Mouse (Mus musculus): ENCODE data around the gene Armcx3. TPM values are rescaled to one million over a fixed set of nuclear protein-coding genes. Genes with fewer than 3 reads are reported as not detected.
"Not testable (repeated sequence)": the region's sequence is repeated elsewhere in the genome, so short reads cannot be mapped to it uniquely, and the experiment has no call there.

Armcx3 gene
- polyA plus RNA-seq, 1 experiment from 2014 or later: 55.2 TPM

- Histone ChIP-seq H3K4me3 (ENCODE audit: low read depth, low read length) (no peak overlapping the region), H3K27me3 (ENCODE audit: control insufficient read depth, insufficient read depth, low read length) (peaks cover 3% of the 10 kb centered on the region; the same call in 1 of the 2 replicates), H3K4me1 (ENCODE audit: control insufficient read depth, insufficient read depth, low read length) (no peaks in the 10 kb centered on the region), H3K27ac (replicated peaks; ENCODE audit: low read depth, low read length) (no peak overlapping the region), H3K9ac (ENCODE audit: low read length) (no peak overlapping the region), H3K4me2 (ENCODE audit: low read depth, severe bottlenecking) (no peak overlapping the region), H3K36me3 (ENCODE audit: control insufficient read depth, insufficient read depth, low read length) (no peaks in the 10 kb centered on the region), H3K9me3 (ENCODE audit: control insufficient read depth, low read length) (no peaks in the 10 kb centered on the region)
- 78% methylated on average over 5 of the region's 5 CpGs for WGBS
- no peak for ATAC-seq (ENCODE audit: insufficient number of reproducible peaks, low FRiP score, low TSS enrichment, low read depth)
- no peak for DNase-seq (ENCODE audit: low spot score)
These were observed 14.5 kb upstream of the Armcx3 start for GRCm38 (mm10) chrX:134741862-134742261.

GRCm38 (mm10) chrX:134746459-134746858, 9.9 kb upstream of the Armcx3 start:
- no peak overlapping the region for H3K4me2 ChIP-seq (ENCODE audit: low read depth, severe bottlenecking)
- WGBS: 39% methylated on average over 5 of the region's 5 CpGs
- H3K36me3 ChIP-seq (ENCODE audit: control insufficient read depth, insufficient read depth, low read length): no peaks in the 10 kb centered on the region
- H3K27me3 ChIP-seq (ENCODE audit: control insufficient read depth, insufficient read depth, low read length): peaks cover 2% of the 10 kb centered on the region; the same call in 1 of the 2 replicates
- H3K4me1 ChIP-seq (ENCODE audit: control insufficient read depth, insufficient read depth, low read length): no peaks in the 10 kb centered on the region
- DNase-seq (ENCODE audit: low spot score) (peak; percentile 52), ATAC-seq (ENCODE audit: insufficient number of reproducible peaks, low FRiP score, low TSS enrichment, low read depth) (no peak)
- H3K4me3 ChIP-seq (ENCODE audit: low read depth, low read length): no peak overlapping the region
- H3K9me3 ChIP-seq (ENCODE audit: control insufficient read depth, low read length): no peaks in the 10 kb centered on the region
- no peak overlapping the region for H3K9ac ChIP-seq (ENCODE audit: low read length)
- no peak overlapping the region for H3K27ac ChIP-seq (replicated peaks; ENCODE audit: low read depth, low read length)

GRCm38 (mm10) chrX:134750764-134751592, 5.4 kb upstream of the Armcx3 start, which contains the start of gene Armcx6:
TSS of gene Armcx6 (minus strand) at chrX:134751417.
- peak; percentile 89 for ATAC-seq (ENCODE audit: insufficient number of reproducible peaks, low FRiP score, low TSS enrichment, low read depth)
- no peaks in the 10 kb centered on the region for H3K9me3 ChIP-seq (ENCODE audit: control insufficient read depth, low read length)
- peak; percentile 76 for DNase-seq (ENCODE audit: low spot score)
- H3K36me3 ChIP-seq (ENCODE audit: control insufficient read depth, insufficient read depth, low read length): no peaks in the 10 kb centered on the region
- no peaks in the 10 kb centered on the region for H3K4me1 ChIP-seq (ENCODE audit: control insufficient read depth, insufficient read depth, low read length)
- H3K27me3 ChIP-seq (ENCODE audit: control insufficient read depth, insufficient read depth, low read length): 0 out of 2 replicates have a peak, but pooled peaks cover 7% of the 10 kb centered on the region
- H3K4me2 ChIP-seq (ENCODE audit: low read depth, severe bottlenecking): peak within 1 kb of the TSS; percentile 50
- H3K9ac ChIP-seq (ENCODE audit: low read length): peak within 1 kb of the TSS; percentile 56
- peak within 1 kb of the TSS; percentile 36 for H3K4me3 ChIP-seq (ENCODE audit: low read depth, low read length)
- peak within 1 kb of the TSS; percentile 74 for H3K27ac ChIP-seq (replicated peaks; ENCODE audit: low read depth, low read length)
- WGBS: 18% methylated on average over 36 of the region's 36 CpGs

- 54% methylated on average over 2 of the region's 2 CpGs for WGBS
- Histone ChIP-seq H3K27ac (replicated peaks; ENCODE audit: low read depth, low read length) (no peak overlapping the region), H3K4me2 (ENCODE audit: low read depth, severe bottlenecking) (no peak overlapping the region), H3K27me3 (ENCODE audit: control insufficient read depth, insufficient read depth, low read length) (0 out of 2 replicates have a peak, but pooled peaks cover 7% of the 10 kb centered on the region), H3K9ac (ENCODE audit: low read length) (no peak overlapping the region), H3K9me3 (ENCODE audit: control insufficient read depth, low read length) (no peaks in the 10 kb centered on the region), H3K36me3 (ENCODE audit: control insufficient read depth, insufficient read depth, low read length) (no peaks in the 10 kb centered on the region), H3K4me3 (ENCODE audit: low read depth, low read length) (no peak overlapping the region), H3K4me1 (ENCODE audit: control insufficient read depth, insufficient read depth, low read length) (no peaks in the 10 kb centered on the region)
- DNase-seq (ENCODE audit: low spot score) (no peak), ATAC-seq (ENCODE audit: insufficient number of reproducible peaks, low FRiP score, low TSS enrichment, low read depth) (no peak)
These were observed 4.5 kb upstream of the Armcx3 start for GRCm38 (mm10) chrX:134751910-134752309.

- Histone ChIP-seq H3K27me3 (ENCODE audit: control insufficient read depth, insufficient read depth, low read length) (0 out of 2 replicates have a peak, but pooled peaks cover 7% of the 10 kb centered on the region), H3K4me2 (ENCODE audit: low read depth, severe bottlenecking) (no peak overlapping the region), H3K4me1 (ENCODE audit: control insufficient read depth, insufficient read depth, low read length) (no peaks in the 10 kb centered on the region), H3K9me3 (ENCODE audit: control insufficient read depth, low read length) (no peaks in the 10 kb centered on the region), H3K4me3 (ENCODE audit: low read depth, low read length) (no peak overlapping the region), H3K9ac (ENCODE audit: low read length) (no peak overlapping the region), H3K27ac (replicated peaks; ENCODE audit: low read depth, low read length) (no peak overlapping the region), H3K36me3 (ENCODE audit: control insufficient read depth, insufficient read depth, low read length) (no peaks in the 10 kb centered on the region)
- whole genome bisulfite sequencing: 38% methylated on average over 4 of the region's 4 CpGs
- DNase-seq (ENCODE audit: low spot score) (no peak), ATAC-seq (ENCODE audit: insufficient number of reproducible peaks, low FRiP score, low TSS enrichment, low read depth) (no peak)
These were observed 3.8 kb upstream of the Armcx3 start for GRCm38 (mm10) chrX:134752584-134752983.

GRCm38 (mm10) chrX:134757293-134757995, 1.0 kb downstream of the Armcx3 start:
- Histone ChIP-seq H3K4me3 (ENCODE audit: low read depth, low read length) (peak overlapping the region; percentile 53), H3K9ac (ENCODE audit: low read length) (peak overlapping the region; percentile 66; the same call in 1 of the 2 replicates), H3K27me3 (ENCODE audit: control insufficient read depth, insufficient read depth, low read length) (0 out of 2 replicates have a peak, but pooled peaks cover 5% of the 10 kb centered on the region), H3K4me2 (ENCODE audit: low read depth, severe bottlenecking) (peak overlapping the region; percentile 35), H3K4me1 (ENCODE audit: control insufficient read depth, insufficient read depth, low read length) (no peaks in the 10 kb centered on the region), H3K36me3 (ENCODE audit: control insufficient read depth, insufficient read depth, low read length) (no peaks in the 10 kb centered on the region), H3K27ac (replicated peaks; ENCODE audit: low read depth, low read length) (no peak overlapping the region), H3K9me3 (ENCODE audit: control insufficient read depth, low read length) (no peaks in the 10 kb centered on the region)
- WGBS: 21% methylated on average over 13 of the region's 13 CpGs
- DNase-seq (ENCODE audit: low spot score) (no peak), ATAC-seq (ENCODE audit: insufficient number of reproducible peaks, low FRiP score, low TSS enrichment, low read depth) (no peak)

- not testable (repeated sequence) for H3K27me3 ChIP-seq (ENCODE audit: control insufficient read depth, insufficient read depth, low read length); H3K27ac ChIP-seq (replicated peaks; ENCODE audit: low read depth, low read length); H3K36me3 ChIP-seq (ENCODE audit: control insufficient read depth, insufficient read depth, low read length); H3K9me3 ChIP-seq (ENCODE audit: control insufficient read depth, low read length); DNase-seq (ENCODE audit: low spot score); H3K9ac ChIP-seq (ENCODE audit: low read length); H3K4me2 ChIP-seq (ENCODE audit: low read depth, severe bottlenecking); H3K4me1 ChIP-seq (ENCODE audit: control insufficient read depth, insufficient read depth, low read length); H3K4me3 ChIP-seq (ENCODE audit: low read depth, low read length)
- 54% methylated on average over 3 of the region's 4 CpGs for WGBS
- ATAC-seq (ENCODE audit: insufficient number of reproducible peaks, low FRiP score, low TSS enrichment, low read depth): peak; percentile 54; the same call in 1 of the 2 replicates
These were observed 7.2 kb downstream of the Armcx3 start for GRCm38 (mm10) chrX:134763428-134764198.

- Histone ChIP-seq H3K4me3 (ENCODE audit: low read depth, low read length) (no peak overlapping the region), H3K27ac (replicated peaks; ENCODE audit: low read depth, low read length) (no peak overlapping the region), H3K36me3 (ENCODE audit: control insufficient read depth, insufficient read depth, low read length) (no peaks in the 10 kb centered on the region), H3K4me2 (ENCODE audit: low read depth, severe bottlenecking) (no peak overlapping the region), H3K9me3 (ENCODE audit: control insufficient read depth, low read length) (no peaks in the 10 kb centered on the region), H3K4me1 (ENCODE audit: control insufficient read depth, insufficient read depth, low read length) (no peaks in the 10 kb centered on the region), H3K27me3 (ENCODE audit: control insufficient read depth, insufficient read depth, low read length) (no peaks in the 10 kb centered on the region), H3K9ac (ENCODE audit: low read length) (no peak overlapping the region)
- 81% methylated on average over 4 of the region's 4 CpGs for WGBS
- ATAC-seq (ENCODE audit: insufficient number of reproducible peaks, low FRiP score, low TSS enrichment, low read depth) (no peak), DNase-seq (ENCODE audit: low spot score) (no peak)
These were observed 31.3 kb downstream of the Armcx3 start for GRCm38 (mm10) chrX:134787728-134788127.

Measured in limb, embryonic 11.5 days (tissue).